Mouse (Mus musculus) CH12.LX (cell line): ENCODE results near the gene Gm37240. TPM values are rescaled to one million over a fixed set of nuclear protein-coding genes. Genes with fewer than 3 reads are reported as not detected.

ENCODE experiments used
- DNase-seq: peaks from one replicate; pipeline ENCODE4 v3.0.0-alpha.2; 2013; ENCODE audit errors: extremely low read depth
- H3K27ac ChIP-seq: 2 replicates; pipeline ENCODE4 v1.5.1; 2012; ENCODE audit warnings: low read depth, mild to moderate bottlenecking, control low read depth, moderate library complexity; ENCODE audit not compliant: insufficient read depth
- H3K27me3 ChIP-seq: replicated peaks from 2 replicates; pipeline ENCODE3; 2012; ENCODE audit warnings: inconsistent platforms
- H3K36me3 ChIP-seq, 2 experiments: replicated peaks in 1 of 2; 2 replicates each; pipeline versions ENCODE3 to v1.6.1; 2012; ENCODE audit warnings: inconsistent platforms in 1 of 2, low read length in 1 of 2, mild to moderate bottlenecking in 1 of 2, mixed read lengths in 1 of 2, moderate library complexity in 1 of 2; ENCODE audit not compliant: control insufficient read depth in 1 of 2, insufficient read depth in 1 of 2
- H3K4me1 ChIP-seq, 2 experiments: 2 replicates each; pipeline ENCODE4 v1.6.1; 2012; ENCODE audit warnings: inconsistent platforms in 1 of 2, moderate library complexity in 1 of 2; ENCODE audit not compliant: insufficient read depth in 2 of 2, control insufficient read depth in 1 of 2
- H3K4me2 ChIP-seq: 2 replicates; pipeline ENCODE4 v1.6.1; 2012; ENCODE audit warnings: low read depth, mild to moderate bottlenecking, control low read depth; ENCODE audit not compliant: poor library complexity, insufficient read depth, severe bottlenecking
- H3K4me3 ChIP-seq, 3 experiments: fragments of 150-350 bp in 1 of 3; sonication (generic) in 1 of 3; replicated peaks in 1 of 3; 2 replicates each; pipeline versions ENCODE3 to v1.5.1; 2011 to 2012; ENCODE audit warnings: low read depth in 2 of 3, low read length in 2 of 3, mild to moderate bottlenecking in 2 of 3, moderate library complexity in 2 of 3, control low read depth in 1 of 3, improper control_type of control experiment in 1 of 3, inconsistent platforms in 1 of 3, mixed read lengths in 1 of 3; ENCODE audit not compliant: poor library complexity in 1 of 3
- H3K79me2 ChIP-seq: replicated peaks from 2 replicates; pipeline ENCODE4 v1.6.1; 2012; ENCODE audit warnings: mild to moderate bottlenecking, moderate library complexity; ENCODE audit not compliant: control insufficient read depth, poor library complexity, insufficient read depth, severe bottlenecking; ENCODE audit errors: extremely low read depth
- H3K9ac ChIP-seq: 2 replicates; pipeline ENCODE4 v1.6.1; 2012; ENCODE audit warnings: low read depth, mild to moderate bottlenecking, control low read depth, moderate library complexity; ENCODE audit not compliant: insufficient read depth
- H3K9me3 ChIP-seq: replicated peaks from 2 replicates; pipeline ENCODE3; 2012; ENCODE audit warnings: low read length, inconsistent platforms, mixed read lengths
- CHD2 ChIP-seq: IDR thresholded peaks from 2 replicates; pipeline ENCODE4 v1.6.1; 2011; ENCODE audit warnings: low read length, improper control_type of control experiment
- E2F4 ChIP-seq: IDR thresholded peaks from 2 replicates; pipeline ENCODE4 v1.6.1; 2011; ENCODE audit warnings: low read depth, low read length, improper control_type of control experiment; ENCODE audit not compliant: insufficient replicate concordance
- ETS1 ChIP-seq: conservative IDR thresholded peaks from 2 replicates; pipeline ENCODE4 v1.6.1; 2012; ENCODE audit warnings: low read depth, mild to moderate bottlenecking, inconsistent platforms, low read length, improper control_type of control experiment, moderate library complexity
- HCFC1 ChIP-seq: IDR thresholded peaks from 2 replicates; pipeline ENCODE4 v1.6.1; 2012; ENCODE audit warnings: low read depth, mild to moderate bottlenecking, inconsistent platforms, low read length, improper control_type of control experiment
- IRF4 ChIP-seq: IDR thresholded peaks from 2 replicates; pipeline ENCODE4 v1.6.1; 2014; ENCODE audit warnings: low read depth, mild to moderate bottlenecking, inconsistent platforms, low read length, improper control_type of control experiment
- JUND ChIP-seq: conservative IDR thresholded peaks from 2 replicates; pipeline ENCODE4 v1.6.1; 2011; ENCODE audit warnings: low read depth, low read length, improper control_type of control experiment
- KAT2A ChIP-seq: IDR thresholded peaks from 2 replicates; pipeline ENCODE4 v1.6.1; 2012; ENCODE audit warnings: low read length, improper control_type of control experiment, inconsistent platforms; ENCODE audit not compliant: insufficient replicate concordance
- MXI1 ChIP-seq: IDR thresholded peaks from 2 replicates; pipeline ENCODE4 v1.6.1; 2011; ENCODE audit warnings: mild to moderate bottlenecking, low read depth, low read length, improper control_type of control experiment
- MYC ChIP-seq: IDR thresholded peaks from 2 replicates; pipeline ENCODE4 v1.6.1; 2011; ENCODE audit warnings: low read depth, mild to moderate bottlenecking, improper control_type of control experiment, low read length
- POLR2A ChIP-seq: IDR thresholded peaks from 2 replicates; pipeline ENCODE4 v1.6.1; 2011; ENCODE audit warnings: low read depth, mild to moderate bottlenecking, improper control_type of control experiment, low read length
- RAD21 ChIP-seq: IDR thresholded peaks from 2 replicates; pipeline ENCODE4 v1.6.1; 2011; ENCODE audit warnings: low read depth, mild to moderate bottlenecking, low read length, improper control_type of control experiment, moderate library complexity
- SMC3 ChIP-seq: IDR thresholded peaks from 2 replicates; pipeline ENCODE4 v1.6.1; 2011; ENCODE audit warnings: low read depth, low read length, improper control_type of control experiment
- UBTF ChIP-seq: IDR thresholded peaks from 2 replicates; pipeline ENCODE4 v1.6.1; 2012; ENCODE audit warnings: low read depth, mild to moderate bottlenecking, inconsistent platforms, low read length, improper control_type of control experiment, moderate library complexity
- ZKSCAN1 ChIP-seq: IDR thresholded peaks from 2 replicates; pipeline ENCODE4 v1.6.1; 2012; ENCODE audit warnings: low read depth, inconsistent platforms, low read length, improper control_type of control experiment, borderline replicate concordance
- ZMIZ1 ChIP-seq: IDR thresholded peaks from 2 replicates; pipeline ENCODE4 v1.6.1; 2012; ENCODE audit warnings: low read depth, mild to moderate bottlenecking, inconsistent platforms, low read length, improper control_type of control experiment
- dilution Hi-C: fragments of 300-500 bp; cut with MboI; formaldehyde crosslinking; loops from 2 replicates; pipeline ENCODE4 v1.14.3; 2020; ENCODE audit warnings: low sequenced_read_pairs; ENCODE audit not compliant: extremely low pct_unique_long_range_greater_than_20kb, extremely low pct_ligation_motif_present
- in situ Hi-C: fragments of 300-500 bp; cut with MboI; formaldehyde crosslinking; loops from 3 replicates; pipeline ENCODE4 v1.14.3; 2019; ENCODE audit warnings: low sequenced_read_pairs, low pct_ligation_motif_present, low pct_unique_long_range_greater_than_20kb, mixed read lengths
- polyA plus RNA-seq: library from polyadenylated mRNA; unstranded; fragments of >175 nt; gene quantifications from 2 replicates; pipeline ENCODE4 v1.2.1, GENCODE M21; 2012; ENCODE audit warnings: low read depth; ENCODE audit not compliant: insufficient read length
- total RNA-seq, 2 experiments: library from RNA; depleted of rRNA; stranded (reverse); fragments of 300-350 nt in 1 of 2; fragments of >200 nt in 1 of 2; gene quantifications; 2 replicates each; pipeline ENCODE4 v1.2.3; 2012 to 2014

Gene Gm37240
- total and polyA plus RNA-seq, 3 experiments, result 0.08 to 0.19 (median 0.14) TPM

DNA sequence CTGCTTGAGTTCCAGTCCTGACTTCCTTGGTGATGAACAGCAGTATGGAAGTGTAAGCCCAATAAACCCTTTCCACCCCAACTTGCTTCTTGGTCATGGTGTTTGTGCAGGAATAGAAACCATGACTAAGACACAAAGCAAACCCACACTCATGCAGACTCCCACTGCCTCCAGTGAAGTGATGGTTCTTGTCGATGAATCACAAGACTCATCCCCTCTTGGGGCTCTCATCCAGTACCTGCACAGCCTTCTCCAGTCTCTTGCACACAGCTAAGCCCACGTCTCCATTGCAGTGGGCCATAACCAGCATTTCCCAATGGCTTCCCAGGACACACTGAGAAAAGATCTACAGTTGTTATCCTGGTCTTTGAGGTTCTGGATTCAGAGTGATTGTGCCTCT lies 599.7 kb downstream of the Gm37240 start:
- TF ChIP-seq SMC3 (no peak), HCFC1 (no peak), IRF4 (no peak), MXI1 (no peak), CHD2 (no peak), ETS1 (no peak), JUND (no peak), ZMIZ1 (no peak), ZKSCAN1 (no peak), KAT2A (no peak)
- DNase-seq, result no peak
- Histone ChIP-seq H3K27ac (no peak overlapping the region), H3K79me2 (no peaks in the 10 kb centered on the region), H3K4me1 (no peaks in the 10 kb centered on the region), H3K36me3 (no peaks in the 10 kb centered on the region), H3K27me3 (no peaks in the 10 kb centered on the region), H3K4me2 (no peak overlapping the region), H3K9ac (no peak overlapping the region), H3K4me3 (no peak overlapping the region), H3K9me3 (no peaks in the 10 kb centered on the region)
- in situ Hi-C loops, result loop anchor here (25.0 kb wide), 1 partner anchor 350 kb away; no protein-coding TSS in a partner anchor
- dilution Hi-C loops, result no loop called here

DNA sequence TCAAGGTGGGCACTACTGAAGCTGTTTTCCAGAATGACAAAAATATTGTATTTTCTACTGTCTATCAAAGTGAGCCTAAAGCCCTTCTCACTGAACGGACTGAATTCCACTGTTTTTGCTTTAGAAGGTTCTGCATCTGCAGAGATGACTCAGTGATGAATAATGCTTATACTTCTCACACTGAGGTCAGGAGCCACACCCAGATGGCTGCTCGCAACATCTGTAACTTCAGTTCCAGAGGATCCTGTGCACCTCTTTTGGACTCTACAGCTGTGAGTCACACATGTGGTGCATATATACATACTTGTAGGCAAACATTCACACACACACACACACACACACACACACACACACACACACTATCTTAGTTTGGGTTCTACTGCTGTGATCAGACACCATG lies 602.8 kb downstream of the Gm37240 start:
- Histone ChIP-seq H3K4me1 (no peaks in the 10 kb centered on the region), H3K9ac (no peak overlapping the region), H3K9me3 (no peaks in the 10 kb centered on the region), H3K4me3 (no peak overlapping the region), H3K79me2 (no peaks in the 10 kb centered on the region), H3K4me2 (no peak overlapping the region), H3K27ac (no peak overlapping the region), H3K36me3 (no peaks in the 10 kb centered on the region), H3K27me3 (no peaks in the 10 kb centered on the region)
- dilution Hi-C loops, result no loop called here
- no peak for DNase-seq
- no peak for TF ChIP-seq E2F4
- TF ChIP-seq RAD21, result no peak
- TF ChIP-seq MYC, result no peak
- no peak for TF ChIP-seq UBTF
- TF ChIP-seq POLR2A, result no peak
- TF ChIP-seq MXI1, result no peak
- no peak for TF ChIP-seq ZKSCAN1
- no peak for TF ChIP-seq ZMIZ1
- in situ Hi-C loops, result loop anchor here (25.0 kb wide), 1 partner anchor 347 kb away; no protein-coding TSS in a partner anchor

DNA sequence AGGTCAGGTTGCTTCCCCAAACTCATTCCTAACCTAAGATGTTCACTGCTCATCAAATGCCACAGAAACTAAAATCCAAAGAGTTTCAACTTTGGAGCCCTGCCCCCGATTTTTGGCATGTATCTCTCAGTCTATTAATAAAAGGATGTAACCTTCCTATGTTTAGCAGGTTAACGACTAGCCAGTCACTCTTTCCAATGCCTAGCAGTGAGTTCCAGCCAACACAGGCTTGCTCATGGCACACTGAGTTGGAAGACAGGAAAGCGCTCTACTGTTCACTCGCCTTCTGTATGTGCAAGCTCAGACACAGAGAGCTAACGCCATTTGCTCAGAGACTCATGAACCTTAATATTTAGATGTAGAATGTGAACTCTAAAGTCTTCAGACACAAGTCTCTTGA lies 604.5 kb downstream of the Gm37240 start:
- H3K9ac ChIP-seq, result no peak overlapping the region
- in situ Hi-C loops (loop anchor here (25.0 kb wide), 1 partner anchor 346 kb away; no protein-coding TSS in a partner anchor), dilution Hi-C loops (no loop called here)
- H3K79me2 ChIP-seq, result no peaks in the 10 kb centered on the region
- H3K4me3 ChIP-seq, result no peak overlapping the region
- no peaks in the 10 kb centered on the region for H3K36me3 ChIP-seq
- no peak overlapping the region for H3K27ac ChIP-seq
- no peaks in the 10 kb centered on the region for H3K27me3 ChIP-seq
- H3K4me2 ChIP-seq, result no peak overlapping the region
- no peak for TF ChIP-seq KAT2A
- no peak for DNase-seq
- H3K9me3 ChIP-seq, result no peaks in the 10 kb centered on the region
- no peaks in the 10 kb centered on the region for H3K4me1 ChIP-seq
